Mouse (Mus musculus): ENCODE results near the gene Chchd3.

DNA sequence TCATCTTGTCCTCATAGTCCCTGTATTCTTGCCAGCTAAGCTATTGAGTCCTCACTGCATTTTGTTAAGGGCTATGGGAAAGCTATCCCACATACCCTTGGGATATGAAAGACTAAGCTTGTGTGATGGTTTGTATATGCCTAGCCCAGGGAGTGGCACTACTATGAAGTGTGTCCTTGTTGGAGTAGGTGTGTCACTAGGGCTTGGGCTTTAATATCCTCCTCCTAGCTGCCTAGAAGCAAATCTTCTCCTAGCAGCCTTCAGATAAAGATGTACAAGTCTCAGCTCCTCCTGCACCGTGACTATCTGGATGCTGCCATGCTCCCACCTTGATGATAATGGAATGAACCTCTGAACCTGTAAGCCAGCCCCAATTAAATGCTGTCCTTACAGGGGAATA lies 266.5 kb downstream of the Chchd3 start:
- TF ChIP-seq POLR2A (IDR thresholded peaks at IDR 0.05; ENCODE audit: borderline replicate concordance, control insufficient read depth, low read depth, low read length), result no peak
- TF ChIP-seq CTCF (IDR thresholded peaks at IDR 0.05; ENCODE audit: control insufficient read depth, insufficient read depth, low read length), result no peak
